Mouse (Mus musculus) intestine, embryonic 14.5 days (tissue): ENCODE measurements around the gene Abr. TPM values are rescaled to one million over a fixed set of nuclear protein-coding genes. Genes with fewer than 3 reads are reported as not detected.

Experiments
- ATAC-seq: fragments of 200-750 bp; cut with Nextera tagmentation; replicated peaks from 2 replicates; pipeline ENCODE4 v1.8.0; 2017; ENCODE audit warnings: low read depth, moderate number of reproducible peaks, moderate TSS enrichment, moderate library complexity; ENCODE audit not compliant: low FRiP score, low TSS enrichment
- DNase-seq: peaks from one replicate; pipeline ENCODE4 v3.0.0-alpha.2; 2018; ENCODE audit warnings: low spot score
- H3K27ac ChIP-seq: fragments of 300-500 bp; sonication (generic); 2 replicates; pipeline ENCODE4 v1.5.1; 2014; ENCODE audit warnings: low read depth, mild to moderate bottlenecking, control low read depth
- H3K27me3 ChIP-seq: fragments of 300-500 bp; sonication (generic); replicated peaks from 2 replicates; pipeline ENCODE4 v1.6.1; 2014; ENCODE audit warnings: low read length, control low read depth; ENCODE audit not compliant: control insufficient read depth, insufficient read depth
- H3K36me3 ChIP-seq: fragments of 300-500 bp; sonication (generic); 2 replicates; pipeline ENCODE4 v1.6.1; 2014; ENCODE audit warnings: low read length, control low read depth; ENCODE audit not compliant: control insufficient read depth, insufficient read depth
- H3K4me1 ChIP-seq: fragments of 300-500 bp; sonication (generic); replicated peaks from 2 replicates; pipeline ENCODE4 v1.6.1; 2014; ENCODE audit warnings: low read length, control low read depth, mixed read lengths; ENCODE audit not compliant: control insufficient read depth, insufficient read depth
- H3K4me2 ChIP-seq: fragments of 300-500 bp; sonication (generic); 2 replicates; pipeline ENCODE4 v1.6.1; 2014; ENCODE audit warnings: low read length
- H3K4me3 ChIP-seq: fragments of 300-500 bp; sonication (generic); 2 replicates; pipeline ENCODE4 v1.5.1; 2014; ENCODE audit warnings: low read depth, low read length, control low read depth, mixed read lengths
- H3K9ac ChIP-seq: fragments of 300-500 bp; sonication (generic); 2 replicates; pipeline ENCODE4 v1.6.1; 2014; ENCODE audit warnings: mild to moderate bottlenecking, low read length
- H3K9me3 ChIP-seq: fragments of 300-500 bp; sonication (generic); 2 replicates; pipeline ENCODE4 v1.6.1; 2016; ENCODE audit warnings: low read length, control low read depth; ENCODE audit not compliant: control insufficient read depth
- WGBS: fragments of 180-500 bp; shearing (Covaris S2); extraction: QIAGEN DNeasy Blood & Tissue Kit; methylation state at CpG from one replicate; pipeline ENCODE4 v1.1.7; 2014; 5-methylcytosine and 5-hydroxymethylcytosine counted together
- polyA plus RNA-seq: library from polyadenylated mRNA; unstranded; fragments of >200 nt; fragmentation: Nextera tagmentation; extraction: Ambion mirVana; gene quantifications from 2 replicates; pipeline ENCODE4 v1.2.1, GENCODE M21; 2014

The Abr gene
- polyA plus RNA-seq, 1 experiment from 2014 or later, result 44.3 TPM

DNA sequence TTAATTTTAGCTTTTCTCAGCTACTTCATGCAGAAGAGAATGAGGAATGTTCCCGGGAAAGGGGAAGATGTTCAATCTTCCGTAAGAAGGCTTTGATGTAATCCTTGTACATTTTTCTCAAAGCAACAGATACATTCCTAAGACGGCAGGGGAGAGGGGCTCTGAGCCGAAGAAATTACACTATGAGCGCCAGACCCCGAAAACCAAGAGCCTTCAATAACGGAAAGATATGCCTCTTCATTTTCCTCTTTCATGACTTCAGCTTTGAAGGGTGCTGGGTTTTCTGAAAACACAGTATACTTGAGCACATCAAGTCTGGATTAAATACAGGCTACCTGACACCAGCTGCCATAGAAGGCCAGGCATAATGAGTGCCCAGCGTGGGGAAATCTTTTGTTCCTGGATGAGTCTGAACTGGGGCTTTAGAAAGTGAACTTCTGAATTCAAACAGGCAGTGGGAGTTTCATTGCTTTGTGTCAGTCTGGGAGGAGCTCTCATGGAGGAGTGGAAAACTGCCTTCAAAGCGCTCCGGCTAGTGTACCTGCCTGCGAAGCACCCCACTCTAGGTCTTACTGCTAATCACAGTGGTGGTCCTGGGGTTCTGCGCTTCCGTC, 239.3 kb downstream of the Abr start:
- Histone ChIP-seq H3K9me3 (no peaks in the 10 kb centered on the region), H3K27ac (peak overlapping the region; percentile 82), H3K4me1 (peaks cover 20% of the 10 kb centered on the region), H3K4me3 (no peak overlapping the region), H3K4me2 (peak overlapping the region; percentile 2; the same call in 1 of the 2 replicates), H3K27me3 (no peaks in the 10 kb centered on the region), H3K9ac (no peak overlapping the region), H3K36me3 (no peaks in the 10 kb centered on the region)
- DNase-seq (no peak), ATAC-seq (no peak)
- 38% methylated on average over 13 of the region's 13 CpGs for WGBS

- no peak for DNase-seq
- no peaks in the 10 kb centered on the region for H3K27me3 ChIP-seq
- WGBS, result 78% methylated on average over 15 of the region's 15 CpGs
- H3K4me1 ChIP-seq, result peaks cover 20% of the 10 kb centered on the region
- no peak overlapping the region for H3K9ac ChIP-seq
- no peak overlapping the region for H3K4me3 ChIP-seq
- no peak overlapping the region for H3K27ac ChIP-seq
- no peaks in the 10 kb centered on the region for H3K36me3 ChIP-seq
- no peak for ATAC-seq
- no peaks in the 10 kb centered on the region for H3K9me3 ChIP-seq
- H3K4me2 ChIP-seq, result no peak overlapping the region
These were observed 240.8 kb downstream of the Abr start for GRCm38 (mm10) chr11:76381201-76381885.

- Histone ChIP-seq H3K27ac (peak overlapping the region; percentile 24), H3K4me2 (no peak overlapping the region), H3K36me3 (no peaks in the 10 kb centered on the region), H3K9ac (0 out of 2 replicates have a peak overlapping the region, but pooled peaks have one; percentile 6), H3K4me3 (no peak overlapping the region), H3K4me1 (peaks cover 32% of the 10 kb centered on the region), H3K27me3 (no peaks in the 10 kb centered on the region), H3K9me3 (no peaks in the 10 kb centered on the region)
- no peak; the same call in 1 of the 2 replicates for ATAC-seq
- DNase-seq, result no peak
- 23% methylated on average over 11 of the region's 11 CpGs for WGBS
These were observed 242.1 kb downstream of the Abr start for GRCm38 (mm10) chr11:76379921-76380544.

GRCm38 (mm10) chr11:76376425-76376824, 245.7 kb downstream of the Abr start:
- H3K9me3 ChIP-seq, result no peaks in the 10 kb centered on the region
- H3K27ac ChIP-seq, result peak overlapping the region; percentile 96; the same call in 1 of the 2 replicates
- no peak for ATAC-seq
- H3K36me3 ChIP-seq, result no peaks in the 10 kb centered on the region
- H3K4me1 ChIP-seq, result peaks cover 59% of the 10 kb centered on the region
- H3K27me3 ChIP-seq, result no peaks in the 10 kb centered on the region
- no peak for DNase-seq
- H3K4me2 ChIP-seq, result no peak overlapping the region
- H3K4me3 ChIP-seq, result no peak overlapping the region
- 85% methylated on average over 3 of the region's 3 CpGs for WGBS
- no peak overlapping the region for H3K9ac ChIP-seq

GRCm38 (mm10) chr11:76374491-76375185, 247.5 kb downstream of the Abr start:
- H3K36me3 ChIP-seq, result no peaks in the 10 kb centered on the region
- DNase-seq, result peak; percentile 86
- peak overlapping the region; percentile 96 for H3K27ac ChIP-seq
- no peaks in the 10 kb centered on the region for H3K9me3 ChIP-seq
- ATAC-seq, result peak; percentile 87
- no peak overlapping the region for H3K4me3 ChIP-seq
- no peaks in the 10 kb centered on the region for H3K27me3 ChIP-seq
- WGBS, result 9% methylated on average over 17 of the region's 17 CpGs
- peaks cover 53% of the 10 kb centered on the region for H3K4me1 ChIP-seq
- peak overlapping the region; percentile 18 for H3K9ac ChIP-seq
- peak overlapping the region; percentile 20 for H3K4me2 ChIP-seq

- Histone ChIP-seq H3K9me3 (no peaks in the 10 kb centered on the region), H3K4me3 (no peak overlapping the region), H3K36me3 (no peaks in the 10 kb centered on the region), H3K27ac (peak overlapping the region; percentile 96), H3K4me2 (no peak overlapping the region), H3K9ac (no peak overlapping the region), H3K27me3 (no peaks in the 10 kb centered on the region), H3K4me1 (peaks cover 58% of the 10 kb centered on the region)
- WGBS, result 36% methylated on average over 6 of the region's 6 CpGs
- ATAC-seq (no peak), DNase-seq (no peak)
These were observed 249.6 kb downstream of the Abr start for GRCm38 (mm10) chr11:76372534-76372933.

DNA sequence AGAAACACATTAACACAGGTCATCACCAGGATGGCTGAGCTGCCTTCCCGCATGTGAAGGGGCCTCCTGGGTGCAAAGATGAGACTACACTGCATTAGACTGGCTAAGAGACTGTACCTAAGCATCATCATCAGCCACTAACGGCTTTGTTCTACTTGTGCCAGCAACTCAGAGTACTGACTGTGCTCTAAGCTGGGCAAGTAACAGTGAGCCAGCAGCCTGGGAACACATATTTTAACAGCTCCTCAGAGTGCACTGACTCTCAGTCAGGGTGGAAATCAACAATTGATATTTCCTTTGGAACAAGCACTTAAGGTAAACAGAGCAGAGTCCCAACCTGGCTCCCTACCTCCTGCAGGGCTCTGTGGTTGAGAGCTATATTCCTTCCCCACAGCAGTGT, 250.0 kb downstream of the Abr start:
- no peaks in the 10 kb centered on the region for H3K36me3 ChIP-seq
- H3K9me3 ChIP-seq, result no peaks in the 10 kb centered on the region
- no peaks in the 10 kb centered on the region for H3K27me3 ChIP-seq
- H3K9ac ChIP-seq, result no peak overlapping the region
- WGBS, result 31% methylated on average over 2 of the region's 2 CpGs
- no peak overlapping the region for H3K4me2 ChIP-seq
- no peak overlapping the region for H3K4me3 ChIP-seq
- DNase-seq, result no peak
- no peak for ATAC-seq
- H3K4me1 ChIP-seq, result peaks cover 58% of the 10 kb centered on the region
- H3K27ac ChIP-seq, result peak overlapping the region; percentile 96

- DNase-seq (no peak), ATAC-seq (no peak)
- Histone ChIP-seq H3K4me3 (no peak overlapping the region), H3K4me1 (peaks cover 58% of the 10 kb centered on the region), H3K27me3 (no peaks in the 10 kb centered on the region), H3K4me2 (no peak overlapping the region), H3K9ac (no peak overlapping the region), H3K9me3 (no peaks in the 10 kb centered on the region), H3K36me3 (0 out of 2 replicates have a peak, but pooled peaks cover 3% of the 10 kb centered on the region), H3K27ac (no peak overlapping the region)
These were observed 251.6 kb downstream of the Abr start for GRCm38 (mm10) chr11:76370491-76370890.
